Mouse (Mus musculus) layer of hippocampus, adult 11-12 months (tissue): Measurements from ENCODE around the gene S100pbp.
"Not testable (repeated sequence)": the region's sequence is repeated elsewhere in the genome, so short reads cannot be mapped to it uniquely, and the experiment has no call there.

Source experiments
- DNase-seq: peaks from one replicate; pipeline ENCODE4 v3.0.0; 2022; ENCODE audit warnings: low spot score

S100pbp gene

GRCm38 (mm10) chr4:129220376-129221089 is 31.0 kb upstream of the S100pbp start:
- no peak for DNase-seq

GRCm38 (mm10) chr4:129219198-129219597 is 29.7 kb upstream of the S100pbp start:
- DNase-seq, result no peak

- no peak for DNase-seq
These were observed 29.1 kb upstream of the S100pbp start for GRCm38 (mm10) chr4:129218569-129219175.

GRCm38 (mm10) chr4:129212486-129212885 is 23.0 kb upstream of the S100pbp start:
- DNase-seq, result not testable (repeated sequence)

- no peak for DNase-seq
These were observed 21.9 kb upstream of the S100pbp start for GRCm38 (mm10) chr4:129211461-129211860.

- DNase-seq, result no peak
These were observed 20.0 kb upstream of the S100pbp start for GRCm38 (mm10) chr4:129209504-129209903.

GRCm38 (mm10) chr4:129206792-129207191 is 17.3 kb upstream of the S100pbp start:
- DNase-seq, result no peak

GRCm38 (mm10) chr4:129204655-129205054 is 15.1 kb upstream of the S100pbp start:
- no peak for DNase-seq

- DNase-seq, result no peak
These were observed 8.0 kb upstream of the S100pbp start for GRCm38 (mm10) chr4:129197514-129197913.

GRCm38 (mm10) chr4:129194280-129194679 is 4.8 kb upstream of the S100pbp start:
- DNase-seq, result no peak

- DNase-seq, result no peak
These were observed 2.2 kb upstream of the S100pbp start for GRCm38 (mm10) chr4:129191691-129192090.

- DNase-seq, result no peak
These were observed 1.0 kb upstream of the S100pbp start for GRCm38 (mm10) chr4:129190538-129190937.

GRCm38 (mm10) chr4:129188803-129189541 is 555 bp downstream of the S100pbp start:
- DNase-seq, result peak; percentile 55

- DNase-seq, result no peak
These were observed 1.4 kb downstream of the S100pbp start for GRCm38 (mm10) chr4:129188041-129188659.

- DNase-seq, result no peak
These were observed 10.0 kb downstream of the S100pbp start for GRCm38 (mm10) chr4:129179560-129179959.

- no peak for DNase-seq
These were observed 17.0 kb downstream of the S100pbp start for GRCm38 (mm10) chr4:129172529-129172928.

GRCm38 (mm10) chr4:129161581-129162255 is 27.8 kb downstream of the S100pbp start:
- DNase-seq, result no peak

GRCm38 (mm10) chr4:129161076-129161475 is 28.5 kb downstream of the S100pbp start:
- no peak for DNase-seq

GRCm38 (mm10) chr4:129158549-129158948 is 31.0 kb downstream of the S100pbp start:
- DNase-seq, result no peak

- DNase-seq, result no peak
These were observed 32.0 kb downstream of the S100pbp start for GRCm38 (mm10) chr4:129157541-129157940.

GRCm38 (mm10) chr4:129151276-129151811 is 38.2 kb downstream of the S100pbp start:
- DNase-seq, result no peak

GRCm38 (mm10) chr4:129149321-129149720 is 40.2 kb downstream of the S100pbp start:
- no peak for DNase-seq
